Mouse (Mus musculus): ENCODE measurements at regions not wholly inside any gene's neighbourhood (a gene's known extent, or its start where the extent isn't known, plus 50 kb on each side); places are given as distances from the start of the nearest gene placed in this dataset.

DNA sequence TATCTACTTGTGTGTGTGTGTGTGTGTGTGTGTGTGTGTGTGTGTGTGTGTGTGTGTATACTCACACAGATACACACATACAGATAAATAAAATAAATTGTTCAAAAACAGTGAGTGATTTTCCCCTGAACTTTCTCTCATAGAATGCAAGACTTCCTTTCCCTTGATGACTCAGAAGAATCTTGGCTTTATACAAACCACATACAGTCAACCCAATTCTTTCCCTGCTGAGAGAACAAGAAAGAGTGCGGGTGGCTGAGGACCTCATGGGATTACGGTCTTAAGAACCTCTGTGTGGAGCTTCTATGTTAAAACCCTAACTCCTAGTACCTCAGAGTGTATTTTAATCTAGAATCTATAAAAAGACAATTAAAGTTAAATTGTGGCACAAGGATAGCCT lies 489.3 kb upstream of the Gm26657 start:
- no peak overlapping the region for H3K4me3 ChIP-seq
- no peaks in the 10 kb centered on the region for H3K4me1 ChIP-seq
- no peaks in the 10 kb centered on the region for H3K9me3 ChIP-seq
- H3K27me3 ChIP-seq = no peaks in the 10 kb centered on the region
- no peak overlapping the region for H3K9ac ChIP-seq (replicated peaks)
- ATAC-seq (replicated peaks) = no peak
- 89% methylated on average over 2 of the region's 2 CpGs for WGBS
- H3K27ac ChIP-seq (replicated peaks) = no peak overlapping the region
- H3K36me3 ChIP-seq = no peaks in the 10 kb centered on the region
- H3K4me2 ChIP-seq (replicated peaks) = no peak overlapping the region

DNA sequence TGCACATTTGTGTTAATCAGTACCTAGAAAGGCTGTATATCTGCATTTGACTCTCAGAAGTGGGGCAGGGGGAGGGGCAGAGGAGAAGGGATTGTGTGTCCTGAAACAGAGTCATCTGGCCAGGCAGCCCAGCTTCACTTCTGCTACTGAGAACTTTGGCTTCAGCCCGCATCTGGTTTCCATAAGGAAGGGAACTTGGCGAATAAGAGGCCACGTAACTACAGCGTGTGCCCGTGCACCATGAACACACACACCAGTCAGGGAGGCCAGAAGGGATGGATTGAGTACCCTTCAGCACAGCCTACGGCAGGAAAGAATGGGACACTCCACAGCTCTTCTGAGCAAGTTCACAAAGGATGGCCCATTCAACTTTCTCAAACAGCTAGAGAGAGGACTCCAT lies 496.0 kb upstream of the Gm26657 start:
- no peak overlapping the region for H3K9ac ChIP-seq (replicated peaks)
- H3K4me2 ChIP-seq (replicated peaks) = no peak overlapping the region
- H3K4me1 ChIP-seq = no peaks in the 10 kb centered on the region
- H3K4me3 ChIP-seq = no peak overlapping the region
- H3K36me3 ChIP-seq = no peaks in the 10 kb centered on the region
- H3K27me3 ChIP-seq = no peaks in the 10 kb centered on the region
- H3K27ac ChIP-seq (replicated peaks) = no peak overlapping the region
- H3K9me3 ChIP-seq = no peaks in the 10 kb centered on the region
- no peak for ATAC-seq (replicated peaks)
- WGBS = 87% methylated on average over 6 of the region's 6 CpGs

DNA sequence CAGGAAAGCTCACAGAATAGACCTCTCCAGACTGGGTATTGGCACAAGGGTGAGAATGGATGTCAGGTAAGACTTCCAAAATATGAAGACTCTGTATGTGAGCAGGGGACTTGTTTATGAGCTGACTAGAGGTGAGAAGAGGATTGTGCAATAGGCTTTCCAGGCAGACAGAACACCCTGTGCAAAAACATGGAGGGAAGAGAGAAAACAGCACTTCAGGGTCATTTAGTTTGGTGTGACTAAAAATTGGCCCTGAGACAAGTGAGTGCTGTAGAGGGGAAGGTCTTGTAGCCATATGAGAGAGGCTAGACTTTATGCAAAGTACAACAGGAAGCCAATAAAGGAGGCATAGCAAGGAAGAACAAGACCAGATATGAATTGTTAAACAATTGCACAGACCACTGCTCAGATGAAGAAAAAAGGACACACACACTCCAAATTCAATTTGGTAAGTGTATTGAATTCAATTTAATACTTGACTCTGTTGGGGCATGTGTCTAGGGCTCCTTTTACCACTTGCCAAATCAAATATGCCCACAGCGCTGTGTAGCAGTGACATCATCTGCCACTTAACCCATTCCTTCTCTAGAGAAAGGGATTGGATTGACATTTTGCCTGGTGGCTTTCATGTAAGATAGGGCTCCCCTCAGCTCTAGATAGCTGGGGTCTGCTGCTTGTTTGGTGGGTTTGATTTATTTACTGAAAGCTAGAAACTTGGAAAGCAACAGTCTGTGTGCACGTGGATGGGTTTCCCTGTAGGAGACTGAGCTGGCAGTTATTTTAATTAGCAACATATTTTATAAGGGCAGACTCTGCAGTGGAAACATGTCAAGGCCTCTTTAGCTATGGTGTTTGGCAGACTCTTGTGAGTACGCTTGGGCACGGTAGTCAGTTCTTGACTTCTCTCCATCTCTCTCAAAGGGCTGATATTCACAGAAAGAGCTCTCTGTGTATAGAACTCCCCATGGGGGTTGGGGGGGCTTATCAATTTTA lies 501.1 kb upstream of the Gm26657 start:
- ATAC-seq (replicated peaks) = no peak

DNA sequence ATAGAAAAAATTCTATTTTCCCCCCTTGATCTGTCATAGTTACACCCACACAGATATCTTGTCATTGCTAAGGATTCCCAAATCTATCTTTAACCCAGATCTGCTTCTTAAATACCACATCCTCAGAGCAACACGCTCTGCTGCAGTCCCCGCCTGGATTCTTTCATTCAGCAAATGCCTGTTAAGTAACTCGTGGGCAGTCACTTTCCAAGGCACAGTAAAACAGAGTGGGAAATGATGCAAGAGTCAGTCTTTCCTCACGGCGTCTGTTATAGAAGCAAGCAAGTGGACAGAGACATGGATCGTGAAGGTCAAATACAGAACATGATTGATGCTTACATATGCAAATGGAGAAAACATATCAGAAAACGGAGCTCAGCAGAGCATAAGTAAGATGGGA lies 508.5 kb upstream of the Gm26657 start:
- no peaks in the 10 kb centered on the region for H3K9me3 ChIP-seq
- no peak overlapping the region for H3K27ac ChIP-seq (replicated peaks)
- H3K4me2 ChIP-seq (replicated peaks) = no peak overlapping the region
- no peaks in the 10 kb centered on the region for H3K4me1 ChIP-seq
- no peaks in the 10 kb centered on the region for H3K27me3 ChIP-seq
- no peak for ATAC-seq (replicated peaks)
- no peaks in the 10 kb centered on the region for H3K36me3 ChIP-seq
- no peak overlapping the region for H3K9ac ChIP-seq (replicated peaks)
- WGBS = 84% methylated on average over 7 of the region's 7 CpGs
- H3K4me3 ChIP-seq = no peak overlapping the region

More for the DNA sequence above, 501.1 kb upstream of the Gm26657 start:
- Histone ChIP-seq H3K4me3 (no peak overlapping the region), H3K9me3 (no peaks in the 10 kb centered on the region), H3K27ac (replicated peaks) (no peak overlapping the region), H3K27me3 (no peaks in the 10 kb centered on the region), H3K4me2 (replicated peaks) (no peak overlapping the region), H3K4me1 (no peaks in the 10 kb centered on the region), H3K9ac (replicated peaks) (no peak overlapping the region), H3K36me3 (no peaks in the 10 kb centered on the region)
- 51% methylated on average over 4 of the region's 4 CpGs for WGBS

DNA sequence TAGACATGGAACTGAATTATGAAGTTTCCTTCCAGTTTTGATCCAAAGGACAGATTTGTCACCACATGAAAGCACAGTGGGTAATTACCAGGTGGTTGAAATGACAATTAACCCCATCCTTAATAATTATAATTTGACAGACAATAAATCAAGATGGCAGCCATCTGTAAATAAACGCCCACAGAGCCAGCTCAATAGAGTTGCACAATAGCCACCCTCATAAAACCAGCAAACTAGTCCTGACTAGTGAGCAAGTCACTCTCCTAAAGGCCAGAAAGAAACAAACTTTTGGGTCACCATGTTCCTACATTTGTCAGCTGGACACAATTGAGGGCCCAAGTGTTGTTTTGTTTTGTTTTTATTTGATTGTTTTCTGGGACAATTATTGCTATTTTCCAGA lies 509.4 kb upstream of the Gm26657 start:
- Histone ChIP-seq H3K4me2 (replicated peaks) (no peak overlapping the region), H3K27ac (replicated peaks) (no peak overlapping the region), H3K36me3 (no peaks in the 10 kb centered on the region), H3K9ac (replicated peaks) (no peak overlapping the region), H3K4me1 (no peaks in the 10 kb centered on the region), H3K4me3 (no peak overlapping the region), H3K27me3 (no peaks in the 10 kb centered on the region), H3K9me3 (no peaks in the 10 kb centered on the region)
- 81% methylated on average over 1 of the region's 1 CpGs for WGBS
- ATAC-seq (replicated peaks) = no peak

DNA sequence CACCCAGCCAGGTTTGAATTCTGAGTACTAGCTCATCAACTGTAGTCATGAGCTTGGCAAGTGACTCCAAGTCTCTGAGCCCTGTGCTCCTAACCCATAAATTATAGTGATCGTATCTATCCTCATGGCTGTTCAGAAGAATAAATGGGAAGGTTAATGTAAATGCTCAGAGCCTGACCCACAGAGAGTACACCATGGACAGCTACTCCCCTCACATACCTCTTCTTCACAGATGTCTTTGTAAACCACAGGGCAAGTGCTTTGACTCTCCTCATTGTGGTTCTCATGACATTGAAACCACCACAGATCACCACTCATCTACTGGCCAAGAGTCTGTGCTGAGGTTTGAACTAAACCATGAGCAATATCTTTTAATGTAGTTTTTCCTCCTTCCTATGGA lies 513.4 kb upstream of the Gm26657 start:
- 96% methylated on average over 1 of the region's 1 CpGs for WGBS
- Histone ChIP-seq H3K4me2 (replicated peaks) (no peak overlapping the region), H3K4me3 (no peak overlapping the region), H3K4me1 (peaks cover 7% of the 10 kb centered on the region), H3K9ac (replicated peaks) (no peak overlapping the region), H3K27ac (replicated peaks) (no peak overlapping the region), H3K27me3 (no peaks in the 10 kb centered on the region), H3K9me3 (no peaks in the 10 kb centered on the region), H3K36me3 (no peaks in the 10 kb centered on the region)
- ATAC-seq (replicated peaks) = no peak

DNA sequence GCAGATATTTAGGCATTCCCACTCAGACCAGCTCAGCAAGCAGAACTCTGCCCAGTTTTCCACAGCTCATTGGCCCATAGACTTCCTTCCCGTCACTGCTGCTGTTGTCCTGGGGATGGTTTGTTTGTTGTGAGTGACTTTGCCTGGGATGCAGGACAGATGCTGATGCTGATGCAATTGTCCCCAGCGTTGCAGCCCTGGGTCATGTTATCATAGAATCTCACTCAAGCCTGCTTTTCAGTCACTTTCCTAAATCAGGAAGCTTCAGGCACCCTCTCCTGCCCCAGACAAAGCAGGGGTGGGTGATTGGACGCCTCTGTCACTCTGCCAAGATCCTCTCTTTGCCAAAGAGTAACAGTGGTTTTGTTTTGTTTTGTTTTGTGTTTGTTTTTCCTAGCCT lies 515.3 kb upstream of the Gm26657 start:
- H3K36me3 ChIP-seq = no peaks in the 10 kb centered on the region
- peaks cover 7% of the 10 kb centered on the region for H3K4me1 ChIP-seq
- no peak for ATAC-seq (replicated peaks)
- no peaks in the 10 kb centered on the region for H3K27me3 ChIP-seq
- no peak overlapping the region for H3K27ac ChIP-seq (replicated peaks)
- H3K4me2 ChIP-seq (replicated peaks) = no peak overlapping the region
- H3K9me3 ChIP-seq = no peaks in the 10 kb centered on the region
- no peak overlapping the region for H3K4me3 ChIP-seq
- no peak overlapping the region for H3K9ac ChIP-seq (replicated peaks)
- 30% methylated on average over 3 of the region's 3 CpGs for WGBS

DNA sequence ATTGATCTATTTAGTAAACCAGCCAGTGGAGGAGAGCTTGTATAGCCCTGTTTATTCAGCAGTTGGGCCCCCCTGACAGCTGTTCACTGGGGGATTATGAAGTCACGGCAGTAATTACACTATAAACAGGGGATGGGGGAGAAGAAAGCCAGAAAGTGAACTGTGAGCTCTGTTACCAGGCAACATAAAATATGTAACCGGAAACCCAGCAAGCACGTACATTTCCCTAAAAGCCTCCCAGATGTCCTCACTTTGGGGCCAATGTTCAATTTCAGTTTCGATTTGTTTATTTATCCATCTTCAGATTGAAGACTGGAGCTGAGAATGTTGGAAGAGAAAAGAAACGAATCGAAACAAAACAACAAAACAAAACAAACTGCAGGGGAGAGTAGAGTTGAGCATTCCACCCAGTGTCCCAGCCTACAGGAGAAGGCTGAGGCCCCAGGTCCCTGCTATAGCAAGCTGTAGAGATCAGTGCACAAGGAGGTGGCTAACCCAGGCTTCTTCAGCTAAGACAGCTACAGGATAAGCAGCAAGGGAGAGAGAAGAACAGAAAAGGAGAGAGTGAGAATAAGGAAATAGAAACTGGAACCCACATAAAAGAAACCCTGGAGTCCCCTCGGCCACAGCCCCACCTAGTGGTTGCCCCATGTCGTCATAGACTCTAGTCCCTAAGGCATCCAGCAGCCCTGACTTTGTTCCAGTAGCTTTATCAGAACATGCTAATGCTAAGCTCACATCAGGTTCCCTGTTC lies 517.7 kb upstream of the Gm26657 start:
- no peak overlapping the region for H3K9ac ChIP-seq (replicated peaks)
- 44% methylated on average over 8 of the region's 8 CpGs for WGBS
- H3K36me3 ChIP-seq = no peaks in the 10 kb centered on the region
- ATAC-seq (replicated peaks) = peak; percentile 48; the same call in 1 of the 2 replicates
- no peak overlapping the region for H3K27ac ChIP-seq (replicated peaks)
- no peaks in the 10 kb centered on the region for H3K9me3 ChIP-seq
- no peaks in the 10 kb centered on the region for H3K27me3 ChIP-seq
- no peak overlapping the region for H3K4me3 ChIP-seq
- peaks cover 7% of the 10 kb centered on the region for H3K4me1 ChIP-seq
- no peak overlapping the region for H3K4me2 ChIP-seq (replicated peaks)

DNA sequence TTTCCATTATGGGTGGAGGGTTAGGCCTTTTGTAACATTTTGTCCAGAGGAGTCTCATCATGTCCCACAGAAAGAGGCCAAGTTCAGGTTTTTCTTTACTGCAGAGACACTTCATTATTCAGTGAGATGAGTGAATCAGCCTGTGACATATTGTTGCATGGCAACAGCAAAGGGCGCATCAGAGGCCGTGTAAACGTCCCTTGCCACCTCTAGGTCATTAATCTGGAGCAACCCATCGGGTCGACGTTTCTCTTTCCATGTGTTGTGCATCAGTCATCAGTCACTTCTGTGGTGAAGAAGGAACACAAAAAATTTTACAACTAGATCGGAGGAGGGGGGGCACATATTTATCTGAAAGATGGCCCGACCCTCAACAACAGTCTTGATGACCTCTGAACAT lies 519.3 kb upstream of the Gm26657 start:
- Histone ChIP-seq H3K4me3 (no peak overlapping the region), H3K9ac (replicated peaks) (no peak overlapping the region), H3K36me3 (no peaks in the 10 kb centered on the region), H3K4me1 (peaks cover 7% of the 10 kb centered on the region), H3K27me3 (no peaks in the 10 kb centered on the region), H3K4me2 (replicated peaks) (no peak overlapping the region), H3K27ac (replicated peaks) (no peak overlapping the region), H3K9me3 (no peaks in the 10 kb centered on the region)
- WGBS = 79% methylated on average over 8 of the region's 8 CpGs
- ATAC-seq (replicated peaks) = no peak

DNA sequence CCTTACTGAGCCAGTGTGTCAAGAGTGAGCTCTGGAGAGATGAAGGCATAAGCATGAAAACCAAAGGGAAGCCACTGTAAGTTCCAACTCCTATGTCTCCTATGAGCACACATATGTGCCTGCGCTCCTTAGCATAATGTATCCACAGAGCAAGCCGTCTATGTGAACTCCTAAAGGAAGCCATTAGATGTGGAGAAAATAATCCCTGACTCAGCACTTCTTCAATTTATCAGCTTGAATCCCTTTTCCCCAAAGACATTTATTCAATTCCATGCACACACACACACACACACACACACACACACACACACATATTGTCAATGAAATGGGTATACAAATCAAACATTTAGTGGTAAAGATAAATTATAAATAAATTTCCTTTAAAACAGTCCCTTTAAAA lies 530.4 kb upstream of the Gm26657 start:
- 96% methylated on average over 2 of the region's 2 CpGs for WGBS
- no peaks in the 10 kb centered on the region for H3K27me3 ChIP-seq
- H3K9me3 ChIP-seq = no peaks in the 10 kb centered on the region
- no peak overlapping the region for H3K27ac ChIP-seq (replicated peaks)
- ATAC-seq (replicated peaks) = no peak
- no peak overlapping the region for H3K9ac ChIP-seq (replicated peaks)
- H3K4me2 ChIP-seq (replicated peaks) = no peak overlapping the region
- no peaks in the 10 kb centered on the region for H3K4me1 ChIP-seq
- H3K36me3 ChIP-seq = no peaks in the 10 kb centered on the region
- no peak overlapping the region for H3K4me3 ChIP-seq

DNA sequence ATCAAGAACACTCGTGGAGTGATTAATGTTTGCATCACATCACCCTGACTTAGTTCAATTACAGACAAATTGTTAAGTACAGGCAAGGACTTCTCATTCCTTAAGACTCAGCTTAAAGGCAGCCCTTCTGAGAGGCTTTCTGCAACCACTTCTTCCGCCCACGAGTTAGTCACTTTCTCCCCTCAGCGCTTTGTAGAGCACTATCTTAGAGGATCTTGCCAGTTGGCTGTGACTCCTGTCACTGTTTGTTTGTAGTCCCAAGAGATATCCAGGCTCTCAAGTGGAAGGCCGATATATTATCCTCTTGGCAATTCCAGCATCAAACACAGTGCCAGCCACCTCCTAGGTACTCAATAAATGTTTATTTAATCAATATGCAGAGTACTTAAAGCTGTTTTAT lies 532.1 kb upstream of the Gm26657 start:
- Histone ChIP-seq H3K9me3 (no peaks in the 10 kb centered on the region), H3K4me1 (no peaks in the 10 kb centered on the region), H3K27ac (replicated peaks) (no peak overlapping the region), H3K4me3 (no peak overlapping the region), H3K36me3 (no peaks in the 10 kb centered on the region), H3K9ac (replicated peaks) (no peak overlapping the region), H3K27me3 (no peaks in the 10 kb centered on the region), H3K4me2 (replicated peaks) (no peak overlapping the region)
- whole genome bisulfite sequencing = 75% methylated on average over 5 of the region's 5 CpGs
- no peak for ATAC-seq (replicated peaks)

DNA sequence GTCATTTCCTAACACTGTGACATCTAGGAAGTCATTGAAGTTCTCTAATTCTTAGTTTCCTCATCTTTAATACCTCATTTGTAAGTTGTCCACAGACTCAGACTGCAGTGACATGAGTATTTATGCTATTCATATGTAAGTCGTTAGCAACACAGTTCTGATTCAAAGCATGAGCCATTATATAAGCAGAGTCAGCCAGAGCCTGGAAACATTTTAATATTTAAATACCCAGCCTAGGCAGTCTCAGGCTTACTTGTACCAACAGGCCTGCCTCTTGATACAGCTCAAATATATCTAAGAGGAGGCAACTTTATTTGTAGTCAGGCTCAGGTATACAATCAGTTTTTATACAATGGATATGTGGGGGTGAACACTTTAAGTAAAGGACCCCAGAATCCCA lies 534.8 kb upstream of the Gm26657 start:
- Histone ChIP-seq H3K4me2 (replicated peaks) (no peak overlapping the region), H3K9me3 (no peaks in the 10 kb centered on the region), H3K9ac (replicated peaks) (no peak overlapping the region), H3K4me1 (no peaks in the 10 kb centered on the region), H3K27ac (replicated peaks) (no peak overlapping the region), H3K27me3 (no peaks in the 10 kb centered on the region), H3K36me3 (no peaks in the 10 kb centered on the region), H3K4me3 (no peak overlapping the region)
- 52% methylated on average over 1 of the region's 1 CpGs for WGBS
- no peak for ATAC-seq (replicated peaks)
